ENCODE assay signal across 15 mouse cellular contexts in genomic region chr11:106542385-106542784, GRCm38 (mm10). TPM values are rescaled to one million over a fixed set of nuclear protein-coding genes. Genes with fewer than 3 reads are reported as not detected.
DNase-seq lines count a peak whose midpoint lies in the region; ATAC-seq and TF ChIP-seq lines count a peak whose summit lies in the region.
"Had no signal": no experiment of that assay in that cellular context is flagged by ENCODE, and none has a peak within 500 bp of the region (broad histone marks: within the 10 kb centered on the region; RNA-seq: fewer than 3 reads in every experiment).

No protein-coding gene starts in this region.

- no peak for ATAC-seq in lung, postnatal 0 days
- no peak for ATAC-seq in midbrain, embryonic 15.5 days (replicated peaks)
- ATAC-seq: intestine, postnatal 0 days; midbrain, embryonic 16.5 days had no signal

- no peak overlapping the region for H3K4me3 ChIP-seq in lung, postnatal 0 days (ENCODE audit: low read depth, low read length)
- no peak overlapping the region for H3K4me3 ChIP-seq in macrophage (ENCODE audit: inconsistent target)
- no peak overlapping the region for H3K4me3 ChIP-seq in midbrain, embryonic 15.5 days
- H3K4me3 ChIP-seq: embryonic facial prominence, embryonic 13.5 days; heart, embryonic 13.5 days had no signal

- peak; percentile 12 for DNase-seq in lung, postnatal 36 days
- DNase-seq in lung, postnatal 0 days (ENCODE audit: low spot score): no peak
- peak; percentile 58 to 73 for DNase-seq in CD8-positive naive resting alpha-beta T cell, adult 2 months (ENCODE audit: low read depth in 2 of 2, low spot score in 2 of 2)
- peak; percentile 67 for DNase-seq in thymus, postnatal 0 days (ENCODE audit: low spot score)
- DNase-seq in cerebellum, adult 9-10 months: no peak
- DNase-seq in c-Kit-positive CD71-positive TER-119-positive erythroid progenitor cells, embryonic 14.5 days (ENCODE audit: low spot score): no peak
- DNase-seq: cerebellum, postnatal 25 days; kidney, postnatal 10 days; lung, postnatal 10 days had no signal

- no peaks in the 10 kb centered on the region for H3K9me3 ChIP-seq in lung, postnatal 0 days (ENCODE audit: low read length)
- no peaks in the 10 kb centered on the region for H3K9me3 ChIP-seq in midbrain, embryonic 15.5 days
- H3K9me3 ChIP-seq: embryonic facial prominence, embryonic 13.5 days; heart, embryonic 13.5 days had no signal

- H3K4me1 ChIP-seq in lung, postnatal 0 days (ENCODE audit: insufficient read depth, low read depth, low read length): no peaks in the 10 kb centered on the region
- H3K4me1 ChIP-seq in midbrain, embryonic 15.5 days: no peaks in the 10 kb centered on the region

- H3K4me2 ChIP-seq in lung, postnatal 0 days (replicated peaks; ENCODE audit: low read depth, low read length): no peak overlapping the region
- H3K4me2 ChIP-seq in midbrain, embryonic 15.5 days: no peak overlapping the region
- H3K4me2 ChIP-seq: embryonic facial prominence, embryonic 13.5 days; heart, embryonic 13.5 days had no signal

- no peaks in the 10 kb centered on the region for H3K27me3 ChIP-seq in lung, postnatal 0 days (replicated peaks; ENCODE audit: insufficient read depth, low read length)
- no peaks in the 10 kb centered on the region for H3K27me3 ChIP-seq in midbrain, embryonic 15.5 days (replicated peaks)
- H3K27me3 ChIP-seq: embryonic facial prominence, embryonic 13.5 days; heart, embryonic 13.5 days had no signal

- TF ChIP-seq EP300 in lung, postnatal 0 days (IDR thresholded peaks at IDR 0.05): no peak

- peaks cover 6% of the 10 kb centered on the region; the same call in 1 of the 2 replicates for H3K79me2 ChIP-seq in macrophage (ENCODE audit: inconsistent target)

- no peak overlapping the region for H3K27ac ChIP-seq in lung, postnatal 0 days (ENCODE audit: low read length)
- 0 out of 2 replicates have a peak overlapping the region, but pooled peaks have one; percentile 1 for H3K27ac ChIP-seq in macrophage
- no peak overlapping the region for H3K27ac ChIP-seq in midbrain, embryonic 15.5 days
- H3K27ac ChIP-seq: embryonic facial prominence, embryonic 13.5 days; heart, embryonic 13.5 days had no signal

- H3K9ac ChIP-seq in lung, postnatal 0 days (replicated peaks; ENCODE audit: low read depth): no peak overlapping the region
- H3K9ac ChIP-seq in midbrain, embryonic 15.5 days: no peak overlapping the region
- H3K9ac ChIP-seq: embryonic facial prominence, embryonic 13.5 days; heart, embryonic 13.5 days had no signal

- TF ChIP-seq CTCF in lung, postnatal 0 days (IDR thresholded peaks at IDR 0.05): no peak

- H3K36me3 ChIP-seq in lung, postnatal 0 days (ENCODE audit: insufficient read depth, low read length): peaks cover 22% of the 10 kb centered on the region; the same call in 1 of the 2 replicates
- H3K36me3 ChIP-seq in macrophage (ENCODE audit: inconsistent target): peaks cover 38% of the 10 kb centered on the region
- peaks cover 11% of the 10 kb centered on the region for H3K36me3 ChIP-seq in midbrain, embryonic 15.5 days (replicated peaks)

RNA-seq across cellular contexts. Expression of gene Ern1, which starts 54.7 kb away (rescaled TPM):
- polyA plus RNA-seq in lung, postnatal 0 days (2015; fragmentation: Nextera tagmentation; extraction: Ambion mirVana): 5.4 and 6.3 TPM in 2 replicates
- 100 to 1,000 TPM; 107 to 506 (median 204) TPM for total RNA-seq in macrophage (2018; cell fraction: chromatin; rRNA removed)
- 10 to 100 TPM; 25.3 to 66.2 (median 31.2) TPM for total RNA-seq in macrophage (2018; cell fraction: cytosol; rRNA removed)
- total RNA-seq in macrophage (2018; cell fraction: nucleus; rRNA removed): 100 to 1,000 TPM in 24 of 26 experiments, 10 to 100 TPM in 2; 74.2 to 310 (median 147) TPM
- 17.0 to 28.6 TPM (median 18.0 TPM) in 3 replicates for polyA plus RNA-seq in macrophage (2018)
- 2.4 and 3.6 TPM in 2 replicates for polyA plus RNA-seq in thymus, postnatal 0 days (2015; fragmentation: Nextera tagmentation; extraction: Ambion mirVana)
- 6.0 and 7.6 TPM in 2 replicates for polyA plus RNA-seq in midbrain, embryonic 15.5 days (2015; fragmentation: Nextera tagmentation; extraction: Ambion mirVana)

Comparison
In these comparisons a context has a peak if more than half of its experiments do, and no peak if none do; other contexts are left out.
1. DNase-seq: peak in lung, postnatal 36 days (single experiment), CD8-positive naive resting alpha-beta T cell, adult 2 months (2 of 2) and thymus, postnatal 0 days (single experiment); none in lung, postnatal 0 days (single experiment), cerebellum, adult 9-10 months (single experiment) and c-Kit-positive CD71-positive TER-119-positive erythroid progenitor cells, embryonic 14.5 days (single experiment).